Mouse (Mus musculus) kidney, postnatal 14 days (tissue): ENCODE measurements at regions not wholly inside any gene's neighbourhood (a gene's known extent, or its start where the extent isn't known, plus 50 kb on each side); places are given as distances from the start of the nearest gene placed in this dataset.

Experiments
- DNase-seq: peaks from one replicate; pipeline ENCODE4 v3.0.0; 2022; ENCODE audit warnings: mixed read lengths

- DNase-seq: no peak
These were observed 117.3 kb upstream of the Slc22a23 start for GRCm38 (mm10) chr13:34462206-34462807.

- DNase-seq: no peak
These were observed 116.0 kb upstream of the Slc22a23 start for GRCm38 (mm10) chr13:34460969-34461368.

- no peak for DNase-seq
These were observed 111.1 kb upstream of the Slc22a23 start for GRCm38 (mm10) chr13:34456051-34456450.

- no peak for DNase-seq
These were observed 101.8 kb upstream of the Slc22a23 start for GRCm38 (mm10) chr13:34446806-34447205.

- no peak for DNase-seq
These were observed 101.3 kb upstream of the Slc22a23 start for GRCm38 (mm10) chr13:34446327-34446726.

GRCm38 (mm10) chr13:34441347-34441746, 96.4 kb upstream of the Slc22a23 start:
- no peak for DNase-seq

GRCm38 (mm10) chr13:34427527-34427926, 82.5 kb upstream of the Slc22a23 start:
- DNase-seq: no peak

GRCm38 (mm10) chr13:34424921-34425320, 79.9 kb upstream of the Slc22a23 start:
- DNase-seq: peak; percentile 6

GRCm38 (mm10) chr13:34421644-34422043, 76.7 kb upstream of the Slc22a23 start:
- DNase-seq: no peak

- DNase-seq: no peak
These were observed 75.6 kb upstream of the Slc22a23 start for GRCm38 (mm10) chr13:34420341-34421156.

- no peak for DNase-seq
These were observed 74.1 kb upstream of the Slc22a23 start for GRCm38 (mm10) chr13:34419061-34419460.

- DNase-seq: no peak
These were observed 71.6 kb upstream of the Slc22a23 start for GRCm38 (mm10) chr13:34416603-34417002.

GRCm38 (mm10) chr13:34414533-34414932, 69.6 kb upstream of the Slc22a23 start:
- no peak for DNase-seq

- DNase-seq: no peak
These were observed 63.7 kb upstream of the Slc22a23 start for GRCm38 (mm10) chr13:34408669-34409055.

GRCm38 (mm10) chr13:34408007-34408668, 63.2 kb upstream of the Slc22a23 start:
- DNase-seq: peak; percentile 17

- no peak for DNase-seq
These were observed 61.3 kb upstream of the Slc22a23 start for GRCm38 (mm10) chr13:34406291-34406690.

GRCm38 (mm10) chr13:34402631-34403030, 57.6 kb upstream of the Slc22a23 start:
- DNase-seq: no peak

GRCm38 (mm10) chr13:34401031-34401430, 56.0 kb upstream of the Slc22a23 start:
- DNase-seq: no peak

GRCm38 (mm10) chr13:34398847-34399246, 53.9 kb upstream of the Slc22a23 start:
- DNase-seq: no peak

- DNase-seq: peak; percentile 44
These were observed 53.2 kb upstream of the Slc22a23 start for GRCm38 (mm10) chr13:34398061-34398787.

GRCm38 (mm10) chr13:34395504-34395903, 50.5 kb upstream of the Slc22a23 start:
- DNase-seq: no peak

- no peak for DNase-seq
These were observed 50.0 kb upstream of the Slc22a23 start for GRCm38 (mm10) chr13:34395010-34395409.
